Mouse (Mus musculus): ENCODE results near the gene Dll1. TPM values are rescaled to one million over a fixed set of nuclear protein-coding genes. Genes with fewer than 3 reads are reported as not detected.

Dll1 gene
- total RNA-seq, 2 experiments from 2014 or later = 6.2 to 7.0 TPM

- DNase-seq = no peak
- intact Hi-C loops (cut with DNase I) = loop anchor here (5.0 kb wide), 1 partner anchor 87 kb away; no protein-coding TSS in a partner anchor
These were observed 3.3 kb upstream of the Dll1 start for GRCm38 (mm10) chr17:15379741-15380526.

- no peak for DNase-seq
- intact Hi-C loops (cut with DNase I) = loop anchor here (1.0 to 5.0 kb wide), 2 partner anchors 89 to 313 kb away; no protein-coding TSS in a partner anchor
These were observed 1.9 kb upstream of the Dll1 start for GRCm38 (mm10) chr17:15378413-15379109.

GRCm38 (mm10) chr17:15377901-15378300, 1.2 kb upstream of the Dll1 start:
- DNase-seq = peak; percentile 24 to 35
- intact Hi-C loops (cut with DNase I) = loop anchor here (1.0 to 5.0 kb wide), 2 partner anchors 89 to 313 kb away; no protein-coding TSS in a partner anchor

DNA sequence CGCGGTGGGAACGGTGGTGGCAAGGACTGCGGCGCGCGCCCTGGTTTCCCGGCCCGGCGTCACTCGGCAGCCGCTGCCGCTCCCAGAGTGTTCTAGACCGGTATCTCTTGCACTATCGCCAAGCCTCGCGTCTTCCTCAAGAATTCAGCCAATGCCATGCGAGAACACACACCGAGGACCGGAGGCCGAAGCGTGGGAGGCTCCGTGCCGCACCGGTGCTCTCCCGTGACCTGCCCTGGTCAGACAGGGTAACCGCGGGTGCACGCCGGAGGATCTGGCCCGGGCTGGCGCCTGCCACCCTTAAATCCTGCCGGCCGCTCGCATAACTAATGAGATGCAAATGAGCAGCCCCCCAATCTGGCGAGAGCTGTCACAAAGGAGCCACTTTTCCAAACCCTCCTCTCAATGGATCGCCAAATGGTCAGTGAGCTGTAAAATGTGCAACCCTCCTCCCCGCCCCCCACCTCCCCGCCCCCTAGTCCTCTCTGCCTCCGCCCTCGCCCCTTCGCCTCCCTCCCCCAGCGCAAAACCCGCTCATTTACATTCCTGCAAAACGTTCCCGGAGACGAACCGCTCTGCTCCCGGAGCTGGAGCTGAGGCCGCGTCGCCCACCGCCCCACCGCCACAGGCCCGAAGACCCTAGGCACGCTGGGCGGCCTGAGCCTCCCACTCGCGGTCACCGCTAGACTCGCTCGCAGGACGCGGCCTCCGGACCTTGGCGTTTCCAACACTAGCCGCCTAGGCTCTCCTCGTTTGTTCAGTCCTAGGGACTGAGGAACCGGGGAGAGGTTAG, 775 bp downstream of the Dll1 start:
- DNase-seq = peak; percentile 76
- intact Hi-C loops (cut with DNase I) = loop anchor here (5.0 kb wide), 1 partner anchor 91 kb away; no protein-coding TSS in a partner anchor

GRCm38 (mm10) chr17:15375224-15375623, 1.4 kb downstream of the Dll1 start:
- intact Hi-C loops (cut with DNase I) = loop anchor here (5.0 kb wide), 1 partner anchor 92 kb away; no protein-coding TSS in a partner anchor
- DNase-seq = peak; percentile 21 to 45

DNA sequence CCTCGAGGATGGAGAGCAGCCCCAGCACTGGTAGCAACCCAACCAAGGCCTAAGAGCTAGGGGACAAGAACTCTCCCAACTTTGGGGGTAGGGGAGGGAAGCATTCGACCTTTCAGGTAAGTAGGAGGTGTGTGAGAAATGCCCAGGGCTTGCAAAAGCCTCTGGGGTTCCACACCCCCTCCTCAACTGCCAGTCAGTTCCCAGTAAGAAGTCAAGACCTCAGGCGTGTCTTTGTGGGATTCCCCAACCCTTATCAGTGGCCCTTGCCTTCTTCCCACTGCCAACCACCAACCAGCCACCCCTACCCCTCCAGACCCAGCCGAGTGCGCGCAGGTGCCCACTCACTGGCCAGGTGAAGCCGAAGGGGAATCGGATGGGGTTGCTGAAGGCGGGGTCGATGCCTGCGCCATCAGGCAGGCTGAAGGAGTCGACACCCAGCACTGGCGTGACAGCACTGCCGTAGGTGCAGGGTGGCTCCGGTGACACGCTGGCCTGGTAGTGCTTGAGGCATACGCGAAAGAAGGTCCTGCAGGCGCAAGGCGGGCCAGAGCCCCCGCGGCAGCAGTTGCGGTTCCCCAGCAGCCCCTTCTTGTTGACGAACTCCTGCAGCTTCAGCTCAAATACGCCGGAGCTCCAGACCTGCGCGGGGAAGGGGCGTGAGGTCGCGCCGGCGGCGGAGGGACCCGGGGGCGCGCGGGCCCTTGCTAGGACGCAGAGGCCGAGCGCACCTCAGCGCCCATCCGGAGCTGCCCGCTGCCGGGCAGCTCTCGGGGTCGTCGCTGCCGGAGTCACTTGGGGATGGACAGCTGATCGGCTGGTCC, 2.1 kb downstream of the Dll1 start:
- DNase-seq = peak in 1 of 2 experiments; percentile 17

DNA sequence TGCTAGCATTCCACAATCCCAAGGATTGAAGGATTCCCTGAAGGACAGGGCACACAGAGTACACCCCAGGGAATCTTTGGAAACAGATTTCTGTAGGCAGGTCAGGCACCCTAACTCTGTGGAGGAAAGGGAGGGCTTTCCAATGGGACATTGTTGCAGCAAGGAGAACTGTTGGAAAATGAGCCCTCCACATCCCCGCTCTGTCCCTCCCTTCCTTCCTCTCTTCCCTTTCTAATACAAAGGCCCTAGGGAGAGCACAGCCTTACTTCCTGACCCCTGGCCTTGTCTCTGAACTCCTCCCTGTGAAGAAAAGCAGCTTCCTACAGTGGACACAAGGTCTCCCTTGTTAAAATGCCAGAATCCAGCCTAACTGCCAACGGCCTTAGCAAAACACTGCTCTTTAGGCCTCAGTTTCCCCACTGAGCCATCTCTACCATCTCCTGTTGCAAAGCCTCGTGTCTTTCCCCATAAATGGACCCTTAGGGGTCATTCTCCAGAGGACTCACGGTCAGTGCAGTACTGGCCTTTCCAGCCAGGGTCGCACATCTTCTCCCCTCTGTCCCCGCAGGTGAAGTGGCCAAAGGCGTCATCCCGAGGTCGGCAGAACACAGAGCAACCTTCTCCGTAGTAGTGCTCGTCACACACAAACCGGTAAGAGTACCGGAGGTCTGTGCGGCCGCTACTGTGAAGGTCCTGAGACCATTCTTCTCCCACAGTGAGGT, 3.6 kb downstream of the Dll1 start:
- intact Hi-C loops (cut with DNase I) = loop anchor here (2.0 kb wide), 2 partner anchors 74 to 180 kb away; no protein-coding TSS in a partner anchor
- peak; percentile 29 to 33 for DNase-seq

More for the DNA sequence above, 2.1 kb downstream of the Dll1 start:
- intact Hi-C loops (cut with DNase I) = loop anchor here (5.0 kb wide), 1 partner anchor 93 kb away; no protein-coding TSS in a partner anchor

GRCm38 (mm10) chr17:15371967-15372835, 4.5 kb downstream of the Dll1 start:
- intact Hi-C loops (cut with DNase I) = loop anchor here (2.0 kb wide), 2 partner anchors 73 to 179 kb away; no protein-coding TSS in a partner anchor
- DNase-seq = no peak

GRCm38 (mm10) chr17:15370401-15370800, 6.3 kb downstream of the Dll1 start:
- no peak for DNase-seq
- intact Hi-C loops (cut with DNase I) = no loop called here

DNA sequence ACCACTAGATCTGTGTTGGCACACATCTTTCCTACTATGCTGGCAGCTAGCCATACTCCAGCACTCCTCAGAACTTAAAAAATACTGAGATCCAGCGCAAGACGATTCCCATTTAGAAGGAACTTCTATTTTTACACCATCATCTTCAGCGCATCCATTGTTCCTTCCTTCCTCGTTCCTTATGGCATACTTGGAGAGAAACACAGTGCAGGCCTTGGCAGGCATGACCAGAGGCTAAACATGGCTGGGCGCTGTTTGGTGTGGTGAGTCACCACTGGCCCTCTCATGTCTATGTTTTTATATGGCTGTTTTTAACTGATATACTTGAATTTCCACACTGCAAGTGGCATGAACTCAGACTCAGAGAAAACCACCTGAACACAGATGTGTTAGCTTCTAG, 11.0 kb downstream of the Dll1 start:
- DNase-seq = peak in 1 of 2 experiments; percentile 14
- intact Hi-C loops (cut with DNase I) = no loop called here

DNA sequence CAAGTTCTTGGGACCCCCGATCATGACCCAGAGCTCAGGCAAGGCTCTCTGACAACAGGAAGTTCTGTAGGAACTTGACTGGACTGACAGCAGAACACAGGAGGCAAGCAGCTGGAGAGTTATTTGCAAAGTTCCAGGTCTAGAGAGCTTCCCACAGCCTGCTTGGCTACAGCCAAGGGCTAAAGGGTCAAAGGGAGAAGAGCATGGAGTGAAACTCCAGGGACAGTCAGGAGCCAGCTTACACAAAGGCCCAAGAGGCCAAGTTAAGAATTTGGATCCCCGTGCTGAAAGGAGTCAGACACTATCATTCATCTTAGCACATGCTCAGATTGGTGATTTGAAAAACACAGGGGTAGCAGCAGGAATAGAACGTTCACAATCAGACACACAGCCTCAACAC, 13.0 kb downstream of the Dll1 start:
- intact Hi-C loops (cut with DNase I) = no loop called here
- no peak for DNase-seq

GRCm38 (mm10) chr17:15357071-15357470, 19.6 kb downstream of the Dll1 start:
- DNase-seq = no peak
- intact Hi-C loops (cut with DNase I) = no loop called here

DNA sequence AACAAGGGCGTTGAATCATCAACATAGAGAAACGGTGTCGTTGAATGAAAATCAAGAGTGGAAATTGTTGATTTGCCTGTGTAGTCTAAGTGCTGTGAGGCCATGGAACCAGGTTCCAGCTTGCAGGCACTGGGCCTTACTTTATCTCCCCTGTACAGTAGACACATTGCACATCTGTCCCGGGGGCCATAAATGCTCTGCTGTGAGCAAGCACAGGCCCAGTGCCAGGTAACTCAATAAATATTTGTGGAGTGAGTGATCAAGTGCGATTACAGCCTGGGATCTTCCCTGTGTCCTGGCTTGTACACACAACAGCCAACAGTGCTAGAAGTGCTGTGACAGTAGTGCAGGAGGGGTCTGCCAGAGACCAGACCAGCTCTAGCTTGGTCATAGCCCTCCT, 20.1 kb downstream of the Dll1 start:
- intact Hi-C loops (cut with DNase I) = no loop called here
- no peak for DNase-seq

GRCm38 (mm10) chr17:15355072-15355471, 21.6 kb downstream of the Dll1 start:
- no peak for DNase-seq
- intact Hi-C loops (cut with DNase I) = no loop called here

DNA sequence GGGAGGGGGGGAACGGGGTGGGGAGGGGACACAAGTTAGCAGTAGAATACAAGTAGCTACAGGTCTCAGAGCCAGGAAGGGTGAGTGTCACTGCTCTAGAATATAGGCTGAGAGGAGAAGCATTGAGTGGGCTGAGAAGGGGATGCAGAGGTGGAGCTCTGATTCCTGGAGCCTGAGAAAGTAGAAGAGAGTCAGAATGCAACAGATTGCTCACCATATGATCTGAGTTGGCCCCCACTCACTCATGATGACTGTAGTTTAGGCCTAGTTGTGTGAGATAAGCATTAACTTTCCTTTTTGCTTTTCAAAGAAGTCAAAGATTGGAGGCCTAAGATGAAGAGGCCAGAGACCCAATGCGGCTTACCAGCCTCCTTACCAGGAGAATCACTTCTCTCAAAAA, 22.7 kb downstream of the Dll1 start:
- DNase-seq = no peak
- intact Hi-C loops (cut with DNase I) = no loop called here

- intact Hi-C loops (cut with DNase I) = no loop called here
These were observed 23.6 kb downstream of the Dll1 start for GRCm38 (mm10) chr17:15352869-15353610.

GRCm38 (mm10) chr17:15350152-15350551, 26.5 kb downstream of the Dll1 start:
- intact Hi-C loops (cut with DNase I) = no loop called here
- no peak for DNase-seq

More at GRCm38 (mm10) chr17:15352869-15353610, 23.6 kb downstream of the Dll1 start:
- DNase-seq = no peak

All from heart, postnatal 36 days (tissue).